Mouse (Mus musculus): ENCODE data around the gene Slc6a20a.

DNA sequence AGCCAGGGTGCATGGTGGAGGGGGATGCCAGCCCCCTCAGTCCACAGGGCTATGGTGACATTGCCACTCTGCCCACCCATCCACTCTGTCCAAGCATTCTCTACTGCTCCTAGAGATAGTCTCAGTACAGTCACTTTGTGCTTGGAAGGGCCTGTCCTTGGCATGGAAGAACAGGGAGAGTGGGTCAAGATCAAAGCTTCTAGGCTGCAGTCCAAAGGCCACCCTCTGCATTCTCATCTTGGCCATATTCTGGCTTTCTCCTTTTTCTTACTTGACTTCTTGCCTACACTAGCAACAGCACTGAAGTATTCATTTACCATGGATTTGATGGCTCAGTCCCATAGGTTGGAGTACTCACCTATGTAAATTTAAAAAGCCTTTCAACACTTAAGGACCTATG lies 40.5 kb downstream of the Slc6a20a start:
- TF ChIP-seq CTCF (IDR thresholded peaks at IDR 0.05; ENCODE audit: borderline replicate concordance, control insufficient read depth, extremely low read depth, insufficient read depth, low read length, poor library complexity), result no peak
- no peak for TF ChIP-seq POLR2A (IDR thresholded peaks at IDR 0.05; ENCODE audit: control insufficient read depth, extremely low read depth, insufficient read depth, low read length, poor library complexity)

Data from thymus, adult 2 months (tissue).